ENCODE assay signal across 15 mouse cellular contexts in the genomic region with DNA sequence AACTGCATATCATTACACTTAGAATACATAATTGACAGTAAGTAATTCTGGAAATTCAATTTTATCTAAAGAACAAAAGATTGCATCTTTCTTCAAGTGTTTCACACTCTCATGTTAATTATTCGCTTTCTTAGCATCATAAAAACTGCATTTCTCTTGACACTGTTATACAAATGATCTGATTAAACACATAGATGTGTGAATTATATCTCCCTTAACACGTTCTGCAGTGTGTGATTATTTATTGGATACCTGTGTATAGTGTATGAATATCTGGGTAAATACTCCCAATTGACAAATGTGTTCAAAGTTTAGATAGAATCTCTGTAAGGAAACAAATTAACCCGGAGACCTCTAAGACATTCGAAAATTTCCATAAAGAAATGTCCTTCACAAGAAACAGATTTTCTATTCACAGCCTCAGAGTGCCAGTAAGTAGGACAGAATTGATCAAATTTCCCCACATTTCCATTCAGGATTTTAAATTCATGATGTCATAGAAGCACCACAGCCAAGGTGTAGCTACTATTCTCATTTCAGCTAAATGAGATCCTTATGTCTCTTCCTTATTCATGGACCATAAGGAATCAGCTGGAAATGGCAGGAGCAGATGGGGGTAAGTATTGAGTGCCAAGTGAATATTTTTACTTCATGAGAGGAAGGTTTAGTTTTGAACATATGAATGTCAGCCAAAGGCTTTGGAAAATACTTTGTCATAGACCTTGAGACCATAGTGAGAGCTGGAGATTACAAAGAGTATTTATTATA.
DNase-seq lines count a peak whose midpoint lies in the region; ATAC-seq lines count a peak whose summit lies in the region.
"Had no signal": no experiment of that assay in that cellular context is flagged by ENCODE, and none has a peak within 500 bp of the region (broad histone marks: within the 10 kb centered on the region; RNA-seq: fewer than 3 reads in every experiment).

No protein-coding gene starts in this region.

- ATAC-seq in erythroblast, adult 5-6 weeks (replicated peaks; ENCODE audit: low FRiP score, poor library complexity, severe bottlenecking): no peak

- DNase-seq in layer of hippocampus, adult 11-12 months (ENCODE audit: low spot score): peak; percentile 2
- no peak for DNase-seq in layer of hippocampus, postnatal 25 days (ENCODE audit: extremely low spot score in 1 of 2, low spot score in 1 of 2)
- DNase-seq in brain, embryonic 18.5 days (ENCODE audit: low read depth, low spot score): peak; percentile 28
- peak; percentile 31 to 44 for DNase-seq in cerebellum, adult 18-20 months
- peak; percentile 12 to 66 for DNase-seq in cerebellum, postnatal 36 days
- DNase-seq in lung, postnatal 4 days: no peak
- DNase-seq: adrenal gland, postnatal 36 days; heart, adult 18-20 months; heart, postnatal 4 days; kidney, adult 9 months; kidney, postnatal 36 days; lung, postnatal 10 days; right cerebral cortex, postnatal 14 days; thymus, postnatal 25 days had no signal

Comparison
In these comparisons a context has a peak if more than half of its experiments do, and no peak if none do; other contexts are left out.
1. DNase-seq: peak in layer of hippocampus, adult 11-12 months (single experiment), brain, embryonic 18.5 days (single experiment), cerebellum, adult 18-20 months (2 of 2) and cerebellum, postnatal 36 days (2 of 2); none in layer of hippocampus, postnatal 25 days (0 of 2) and lung, postnatal 4 days (0 of 2).